Mouse (Mus musculus): Measurements from ENCODE around the gene Bloc1s1.

DNA sequence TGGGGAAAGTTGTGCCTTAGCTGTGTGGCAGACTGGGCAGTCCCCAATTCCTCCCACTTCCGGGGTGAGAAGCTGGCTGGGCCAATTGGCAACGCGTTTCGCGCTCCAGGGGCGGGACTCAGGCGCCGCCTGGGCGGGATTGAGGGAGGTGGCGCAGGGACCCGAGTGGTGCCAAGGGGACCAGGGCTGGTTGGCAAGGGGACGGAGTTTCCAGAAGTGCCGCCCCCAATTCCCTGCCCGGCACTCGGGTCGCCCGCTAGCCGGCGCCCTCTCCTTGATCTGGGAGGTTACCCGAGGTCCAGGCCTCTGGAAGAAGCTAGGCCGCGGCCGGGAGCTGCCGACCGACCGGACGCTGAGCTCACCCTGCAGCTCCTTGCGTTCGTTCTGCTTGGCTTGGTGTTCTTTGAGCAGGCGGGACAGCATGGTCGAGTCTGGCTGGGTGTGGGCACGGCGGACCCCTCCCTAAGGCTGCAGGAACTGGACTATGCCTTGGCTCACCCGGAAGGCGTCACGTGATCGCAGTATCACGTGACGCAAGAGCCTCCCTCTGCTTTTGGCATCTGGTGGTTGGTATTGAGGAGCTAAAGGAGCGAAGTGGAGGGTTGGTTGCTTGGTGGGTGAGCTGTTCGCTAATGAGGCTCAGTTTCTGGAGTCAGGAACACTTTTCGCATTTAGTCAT, 683 bp downstream of the Bloc1s1 start:
- peak; percentile 60; the same call in 1 of the 2 replicates for TF ChIP-seq POLR2A (IDR thresholded peaks at IDR 0.05; ENCODE audit: borderline replicate concordance, control insufficient read depth, low read depth, low read length)
- no peak for TF ChIP-seq CTCF (IDR thresholded peaks at IDR 0.05; ENCODE audit: control insufficient read depth, insufficient read depth, low read length)

All from bone marrow, adult 2 months (tissue).